Mouse (Mus musculus): ENCODE measurements around the gene Sephs2.

DNA sequence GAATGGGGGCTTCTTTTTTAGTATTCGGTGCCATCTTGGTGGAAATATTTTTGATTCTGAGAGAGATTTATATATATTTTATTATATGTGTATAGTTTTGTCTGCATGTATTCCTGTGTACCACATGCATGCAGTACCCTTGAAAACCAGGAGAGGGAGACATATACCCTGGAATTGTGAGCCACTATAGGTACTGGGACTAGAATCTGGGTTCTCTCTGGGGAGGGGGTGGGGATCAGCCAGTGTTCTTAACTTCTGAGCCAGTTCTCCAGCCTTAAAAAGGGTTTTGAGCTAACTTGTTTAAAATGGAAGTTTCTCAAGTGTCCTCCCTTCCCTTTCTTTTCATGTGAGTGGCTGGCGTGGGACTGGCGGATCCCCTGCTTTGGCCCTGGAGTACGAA lies 35.0 kb upstream of the Sephs2 start:
- peak; percentile 2 for TF ChIP-seq CTCF (IDR thresholded peaks at IDR 0.05; ENCODE audit: control insufficient read depth, insufficient read depth, insufficient read length)
- TF ChIP-seq MYOG (IDR thresholded peaks at IDR 0.05; ENCODE audit: control insufficient read depth, extremely low read depth, insufficient read length) = no peak
- TF ChIP-seq MAX (IDR thresholded peaks at IDR 0.05) = no peak

Measured in C2C12 (cell line).